Mouse (Mus musculus) CD4-positive helper T cell, adult 2 months (primary cell): ENCODE measurements around the gene Smim17.
A peak's percentile ranks its signal among the peaks of the same experiment; 100 is the strongest.
"Not testable (repeated sequence)": the region's sequence is repeated elsewhere in the genome, so short reads cannot be mapped to it uniquely, and the experiment has no call there.

ENCODE experiments used
- DNase-seq: peaks from one replicate; pipeline ENCODE4 v3.0.0-alpha.2; 2012; ENCODE audit warnings: low read depth, missing footprints, low spot score

Smim17 gene

DNA sequence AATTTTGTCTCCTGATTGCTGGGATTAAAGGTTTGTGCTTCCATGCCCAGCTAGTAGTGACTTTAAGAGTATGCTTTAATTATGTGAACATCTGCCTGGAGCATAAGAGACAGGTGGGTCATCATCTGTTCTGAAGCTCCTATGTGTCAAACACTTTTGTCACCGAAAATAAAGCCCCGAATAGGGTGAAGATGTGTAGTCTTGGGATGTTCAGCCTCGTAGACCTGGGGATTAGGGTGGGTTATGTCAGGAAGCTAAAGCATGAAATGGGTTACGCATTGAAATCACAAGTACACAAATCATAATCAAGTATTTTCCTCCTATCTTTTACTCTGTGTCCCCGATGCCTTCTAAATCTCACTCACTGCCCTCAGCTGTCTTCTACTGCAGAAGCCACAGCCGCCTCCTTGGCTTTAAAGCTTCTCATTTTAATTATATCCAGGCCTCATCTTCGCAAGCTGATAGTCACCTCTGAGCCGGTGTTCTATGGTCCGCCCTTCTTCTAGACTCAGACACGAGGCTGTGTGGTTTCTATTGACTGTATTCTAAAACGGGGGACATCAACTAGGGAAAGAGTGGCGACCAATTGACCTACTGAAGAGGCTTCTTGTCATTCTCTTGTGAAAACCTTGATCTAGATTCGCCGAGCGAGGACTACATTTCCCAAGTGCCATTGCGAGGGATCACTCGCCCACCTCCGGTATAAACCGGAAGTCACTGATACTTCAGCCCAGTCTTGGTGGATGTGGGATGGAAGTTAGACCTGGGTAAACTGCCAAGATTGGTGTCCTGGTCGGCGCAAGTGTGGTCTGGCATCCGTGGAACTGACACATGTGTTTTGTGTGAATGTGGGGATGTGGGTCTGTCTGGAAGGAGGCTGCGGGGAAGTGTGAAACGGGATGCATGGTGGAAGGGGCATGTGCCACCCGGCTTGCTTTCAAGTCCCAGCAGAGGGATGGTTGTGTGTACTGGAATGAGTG, at the start of gene Smim17:
Gene Smim17, plus strand, starts transcription at position 720 of the 980 bp plus-strand sequence.
- DNase-seq = peak; percentile 65

DNA sequence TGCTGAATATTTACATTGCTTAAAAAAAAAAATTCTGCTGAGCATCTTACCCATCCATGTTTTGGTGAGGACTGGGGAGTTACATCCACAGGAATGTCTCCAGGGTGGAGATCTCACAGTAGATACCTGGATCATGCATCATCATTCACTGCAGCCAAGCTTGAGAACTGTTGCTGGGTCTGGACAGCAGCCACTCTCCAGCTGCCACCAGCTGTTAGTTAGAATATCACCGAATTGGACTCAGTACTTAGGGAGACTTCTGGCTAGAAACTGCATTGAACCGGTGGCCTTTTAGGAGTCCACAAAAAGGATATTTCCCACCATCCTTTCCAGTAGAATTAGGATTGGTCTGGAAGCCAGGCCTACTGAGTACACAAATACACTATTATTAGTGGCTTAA, 40.4 kb upstream of the Smim17 start:
- DNase-seq = no peak

GRCm38 (mm10) chr7:6358937-6359590, 39.5 kb upstream of the Smim17 start:
- DNase-seq = peak; percentile 74

GRCm38 (mm10) chr7:6360477-6361060, 37.9 kb upstream of the Smim17 start:
- no peak for DNase-seq

- DNase-seq = no peak
Observed at GRCm38 (mm10) chr7:6361756-6362155, 36.8 kb upstream of the Smim17 start.

DNA sequence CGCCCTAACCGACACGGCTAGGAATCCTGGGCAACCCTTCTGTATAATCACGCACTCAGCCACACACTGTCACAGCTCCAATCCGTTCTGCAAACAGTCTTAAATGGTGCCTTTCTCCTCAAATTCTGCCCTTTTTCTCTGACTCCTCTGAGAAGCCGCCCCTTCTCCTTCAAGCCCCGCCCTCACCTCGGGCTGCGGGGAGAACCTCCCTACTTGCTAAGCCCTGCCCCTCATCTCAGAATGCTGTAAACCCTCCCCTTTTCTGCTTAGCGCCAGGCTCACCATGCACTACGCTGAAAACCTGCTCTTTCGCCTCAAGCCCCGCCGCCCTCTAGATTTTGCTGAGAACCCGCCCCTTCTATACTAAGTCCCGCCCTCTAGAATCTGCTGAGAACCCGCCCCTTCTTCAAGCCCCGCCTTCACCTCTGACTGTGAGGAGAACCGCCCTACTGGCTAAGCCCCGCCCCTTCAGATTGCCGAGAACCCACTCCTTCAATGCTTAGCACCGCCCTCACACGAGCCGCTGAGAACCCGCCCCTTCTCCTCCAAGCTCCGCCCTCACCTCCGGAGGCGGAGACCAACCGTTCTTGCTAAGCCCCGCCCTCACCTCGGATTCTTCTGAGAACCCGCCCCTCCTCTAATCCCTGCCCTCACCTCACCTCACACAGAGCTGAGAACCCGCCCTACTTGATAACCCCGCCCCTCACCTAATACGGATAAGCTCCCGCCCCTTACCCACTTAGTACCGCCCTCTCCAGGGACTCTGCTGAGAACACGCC, 36.1 kb upstream of the Smim17 start:
- peak; percentile 98 for DNase-seq

GRCm38 (mm10) chr7:6363047-6363488, 35.4 kb upstream of the Smim17 start, which contains the start of gene Zfp78:
Gene Zfp78 (plus strand): TSS chr7:6363280.
- peak; percentile 94 for DNase-seq

- DNase-seq = no peak
Observed at GRCm38 (mm10) chr7:6364761-6365160, 33.8 kb upstream of the Smim17 start.

- no peak for DNase-seq
Observed at GRCm38 (mm10) chr7:6367185-6367584, 31.3 kb upstream of the Smim17 start.

DNA sequence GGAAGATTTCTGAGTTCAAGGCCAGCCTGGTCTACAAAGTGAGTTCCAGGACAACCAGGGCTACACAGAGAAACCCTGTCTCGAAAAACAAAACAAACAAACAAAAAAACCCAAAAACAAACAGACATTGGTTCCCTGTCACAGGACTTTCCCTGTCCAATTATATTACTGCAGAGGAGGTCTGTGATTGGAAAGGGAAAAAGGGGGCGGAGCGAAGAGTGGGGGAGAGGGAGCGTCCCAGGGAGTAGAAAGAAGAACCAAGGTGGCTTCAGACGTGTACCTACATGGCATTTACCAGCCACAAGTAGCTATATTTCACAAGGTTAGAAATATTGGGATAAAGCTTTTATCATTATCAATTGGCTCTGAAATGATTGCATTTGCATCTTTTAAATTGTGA, 30.4 kb upstream of the Smim17 start:
- DNase-seq = not testable (repeated sequence)

DNA sequence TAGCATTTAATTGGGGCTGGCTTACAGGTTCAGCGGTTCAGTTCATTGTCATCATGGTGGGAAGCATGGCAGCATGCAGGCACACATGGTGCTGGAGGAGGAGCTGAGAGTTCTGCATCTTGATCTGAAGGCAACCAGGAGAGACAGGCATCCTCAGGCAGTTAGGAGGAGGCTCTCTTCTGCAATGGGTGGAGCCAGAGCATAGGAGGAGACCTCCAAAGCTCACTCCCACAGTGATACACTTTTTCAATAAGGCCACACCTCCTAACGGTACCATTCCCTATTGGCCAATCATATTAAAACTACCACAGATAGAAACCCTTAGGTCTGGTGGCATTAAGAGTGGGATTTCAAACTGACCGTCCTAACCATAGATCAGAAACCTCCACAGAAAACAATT, 29.1 kb upstream of the Smim17 start:
- no peak for DNase-seq

DNA sequence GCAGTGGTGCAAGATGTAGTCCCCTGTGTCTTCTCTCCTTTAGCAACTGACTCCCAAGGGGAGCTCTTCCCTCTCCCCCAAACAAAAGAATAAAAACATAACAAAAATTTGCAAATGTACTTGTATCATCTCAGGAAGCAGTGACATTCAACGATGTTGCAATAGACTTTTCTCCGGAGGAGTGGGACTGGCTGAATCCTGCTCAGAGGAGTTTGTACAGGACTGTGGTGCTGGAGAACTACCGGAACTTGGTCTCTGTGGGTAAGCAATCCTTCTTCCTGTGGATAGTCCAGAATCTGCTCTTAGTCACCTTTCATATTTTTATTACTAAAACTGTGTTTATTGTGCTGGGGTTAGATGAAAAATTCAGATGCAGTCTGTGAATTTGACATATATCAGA, 25.5 kb upstream of the Smim17 start:
- no peak for DNase-seq

DNA sequence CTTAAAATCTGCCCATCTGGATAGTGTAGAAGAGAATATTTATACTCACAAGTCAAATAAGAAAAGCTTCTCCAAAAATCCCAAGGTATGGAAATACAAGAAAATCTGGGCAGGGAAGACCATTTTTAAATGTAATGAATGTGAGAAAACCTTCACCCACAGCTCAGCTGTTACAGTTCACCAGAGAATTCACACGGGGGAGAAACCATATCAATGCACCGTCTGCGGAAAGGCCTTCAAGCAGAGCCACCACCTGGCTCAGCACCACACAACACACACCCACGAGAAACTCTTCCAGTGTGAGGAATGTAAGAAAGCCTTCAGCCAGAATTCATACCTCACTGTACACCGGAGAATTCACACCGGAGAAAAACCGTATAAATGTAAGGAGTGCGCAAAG, 20.1 kb upstream of the Smim17 start:
- no peak for DNase-seq

- no peak for DNase-seq
Observed at GRCm38 (mm10) chr7:6381431-6381830, 17.1 kb upstream of the Smim17 start.

GRCm38 (mm10) chr7:6383044-6383455, 15.5 kb upstream of the Smim17 start, which contains the start of gene Zfp28:
Gene Zfp28 (plus strand): TSS chr7:6383295.
- DNase-seq = peak; percentile 92

GRCm38 (mm10) chr7:6384011-6384410, 14.5 kb upstream of the Smim17 start:
- no peak for DNase-seq

- DNase-seq = no peak
Observed at GRCm38 (mm10) chr7:6386995-6387394, 11.5 kb upstream of the Smim17 start.

- DNase-seq = no peak
Observed at GRCm38 (mm10) chr7:6388971-6389370, 9.5 kb upstream of the Smim17 start.

- no peak for DNase-seq
Observed at GRCm38 (mm10) chr7:6389449-6389848, 9.1 kb upstream of the Smim17 start.

DNA sequence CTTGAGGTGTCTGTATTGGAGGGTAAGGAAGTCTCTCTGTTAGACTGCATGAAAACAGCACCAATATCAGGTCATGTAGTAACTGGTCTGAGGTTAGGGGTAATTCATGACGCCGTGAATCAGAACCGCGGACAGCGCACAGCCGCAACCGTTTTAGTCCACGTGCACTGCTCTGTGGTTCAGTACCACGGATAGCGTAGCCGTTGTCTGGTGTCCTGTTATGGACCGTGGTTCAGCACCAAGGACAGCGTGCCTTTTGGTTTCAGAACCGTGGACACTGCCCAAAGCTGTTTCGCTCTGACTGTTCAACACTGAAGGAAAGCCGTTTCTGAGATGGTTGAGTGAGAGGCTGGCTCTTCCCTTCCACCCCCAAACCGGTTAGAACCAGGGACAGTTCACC, 11.5 kb downstream of the Smim17 start, which contains the start of gene Gm20715:
Gene Gm20715, plus strand, starts transcription at position 235 of the 400 bp plus-strand sequence.
- DNase-seq = peak; percentile 72
